Mouse (Mus musculus) adrenal gland, adult (tissue): ENCODE measurements at regions not wholly inside any gene's neighbourhood (a gene's known extent, or its start where the extent isn't known, plus 50 kb on each side); places are given as distances from the start of the nearest gene placed in this dataset.
A peak's percentile ranks its signal among the peaks of the same experiment; 100 is the strongest.

ENCODE experiments used
- DNase-seq, 2 experiments: peaks; one replicate each; pipeline ENCODE4 v3.0.0; 2022 to 2023; ENCODE audit warnings: low spot score in 1 of 2; ENCODE audit not compliant: inconsistent age in 2 of 2

GRCm38 (mm10) chr7:136631089-136631488 is 263.3 kb upstream of the Mgmt start:
- peak in 1 of 2 experiments; percentile 42 for DNase-seq

- DNase-seq, result no peak
These were observed 254.3 kb upstream of the Mgmt start for GRCm38 (mm10) chr7:136640160-136640559.

GRCm38 (mm10) chr7:136640771-136641170 is 253.6 kb upstream of the Mgmt start:
- no peak for DNase-seq

- DNase-seq, result no peak
These were observed 244.6 kb upstream of the Mgmt start for GRCm38 (mm10) chr7:136649796-136650195.

- no peak for DNase-seq
These were observed 234.5 kb upstream of the Mgmt start for GRCm38 (mm10) chr7:136659930-136660329.

- no peak for DNase-seq
These were observed 234.0 kb upstream of the Mgmt start for GRCm38 (mm10) chr7:136660401-136660800.

- DNase-seq, result no peak
These were observed 229.9 kb upstream of the Mgmt start for GRCm38 (mm10) chr7:136664424-136665082.

GRCm38 (mm10) chr7:136665901-136666300 is 228.5 kb upstream of the Mgmt start:
- no peak for DNase-seq

GRCm38 (mm10) chr7:136666707-136667106 is 227.7 kb upstream of the Mgmt start:
- no peak for DNase-seq

GRCm38 (mm10) chr7:136670675-136671074 is 223.7 kb upstream of the Mgmt start:
- DNase-seq, result no peak

GRCm38 (mm10) chr7:136674159-136674558 is 220.3 kb upstream of the Mgmt start:
- no peak for DNase-seq

GRCm38 (mm10) chr7:136675041-136675440 is 219.4 kb upstream of the Mgmt start:
- DNase-seq, result no peak

- no peak for DNase-seq
These were observed 218.3 kb upstream of the Mgmt start for GRCm38 (mm10) chr7:136676104-136676503.

- no peak for DNase-seq
These were observed 217.3 kb upstream of the Mgmt start for GRCm38 (mm10) chr7:136676987-136677545.

GRCm38 (mm10) chr7:136689579-136689978 is 204.8 kb upstream of the Mgmt start:
- DNase-seq, result peak in 1 of 2 experiments; percentile 22

- no peak for DNase-seq
These were observed 188.2 kb upstream of the Mgmt start for GRCm38 (mm10) chr7:136706246-136706645.

- DNase-seq, result no peak
These were observed 187.0 kb upstream of the Mgmt start for GRCm38 (mm10) chr7:136707200-136708003.

GRCm38 (mm10) chr7:136708004-136708435 is 186.4 kb upstream of the Mgmt start:
- DNase-seq, result no peak

GRCm38 (mm10) chr7:136710653-136711052 is 183.8 kb upstream of the Mgmt start:
- no peak for DNase-seq

GRCm38 (mm10) chr7:136712962-136713640 is 181.3 kb upstream of the Mgmt start:
- DNase-seq, result peak in 1 of 2 experiments; percentile 22

GRCm38 (mm10) chr7:136727628-136728402 is 166.6 kb upstream of the Mgmt start:
- DNase-seq, result no peak
